Comparison of ENCODE assay signal across 25 mouse cellular contexts in genomic region chr9:77408053-77408603, GRCm38 (mm10). TPM values are rescaled to one million over a fixed set of nuclear protein-coding genes. Genes with fewer than 3 reads are reported as not detected.
"Had no signal": no experiment of that assay in that cellular context is flagged by ENCODE, and none has a peak within 500 bp of the region (broad histone marks: within the 10 kb centered on the region; RNA-seq: fewer than 3 reads in every experiment).

No protein-coding gene starts in this region.

- DNase-seq: lung, adult 18-20 months; lung, postnatal 14 days; lung, postnatal 4 days; retina, postnatal 1 day; right cerebral cortex, adult 18-20 months; right cerebral cortex, postnatal 25 days; right cerebral cortex, postnatal 4 days; spleen, adult 18-20 months; thymus, adult 18-20 months; thymus, postnatal 14 days; thymus, postnatal 36 days had no signal

- H3K36me3 ChIP-seq: limb, embryonic 15.5 days; liver, embryonic 12.5 days; lung, embryonic 15.5 days; midbrain, embryonic 13.5 days; neural tube, embryonic 13.5 days; neural tube, embryonic 15.5 days had no signal

- H3K27ac ChIP-seq: limb, embryonic 15.5 days; liver, embryonic 12.5 days; liver, embryonic 14.5 days; lung, embryonic 15.5 days; midbrain, embryonic 13.5 days; neural tube, embryonic 13.5 days; neural tube, embryonic 15.5 days had no signal

- H3K4me1 ChIP-seq: liver, embryonic 12.5 days; midbrain, embryonic 13.5 days; neural tube, embryonic 13.5 days; neural tube, embryonic 15.5 days had no signal

- ATAC-seq: liver, embryonic 12.5 days; midbrain, embryonic 13.5 days had no signal

- H3K9me3 ChIP-seq: limb, embryonic 15.5 days; liver, embryonic 12.5 days; lung, embryonic 15.5 days; midbrain, embryonic 13.5 days; neural tube, embryonic 13.5 days; neural tube, embryonic 15.5 days had no signal

- H3K9ac ChIP-seq: limb, embryonic 15.5 days; liver, embryonic 12.5 days; liver, embryonic 14.5 days; lung, embryonic 15.5 days; midbrain, embryonic 13.5 days; neural tube, embryonic 13.5 days; neural tube, embryonic 15.5 days had no signal

- H3K4me3 ChIP-seq: limb, embryonic 15.5 days; liver, embryonic 12.5 days; lung, embryonic 15.5 days; midbrain, embryonic 13.5 days; myocyte; neural tube, embryonic 13.5 days; neural tube, embryonic 15.5 days had no signal

- H3K27me3 ChIP-seq: limb, embryonic 15.5 days; lung, embryonic 15.5 days; midbrain, embryonic 13.5 days; neural tube, embryonic 13.5 days; neural tube, embryonic 15.5 days had no signal

- H3K4me2 ChIP-seq: limb, embryonic 15.5 days; liver, embryonic 12.5 days; lung, embryonic 15.5 days; midbrain, embryonic 13.5 days; neural tube, embryonic 13.5 days; neural tube, embryonic 15.5 days had no signal

RNA-seq across cellular contexts. Expression of gene Mlip, which starts 55.4 kb away (rescaled TPM):
- total RNA-seq: liver, adult 2 months; megakaryocyte, adult 5-6 weeks; megakaryocyte-erythroid progenitor cell, adult 5-6 weeks had no signal
- polyA plus RNA-seq: liver, adult 2 months; liver, embryonic 12.5 days; liver, embryonic 14.5 days; neural tube, embryonic 11.5 days; small intestine, adult 2 months; thymus, postnatal 0 days had no signal
